Mouse (Mus musculus) ES-E14 (cell line): ENCODE measurements around the gene Ghdc.

ENCODE experiments used
- CHD2 ChIP-seq: IDR thresholded peaks from 2 replicates; pipeline ENCODE4 v1.6.1; 2014; ENCODE audit warnings: mild to moderate bottlenecking, low read depth, low read length, inconsistent platforms
- ZNF384 ChIP-seq: IDR thresholded peaks from 2 replicates; pipeline ENCODE4 v1.6.1; 2012; ENCODE audit warnings: low read depth, low read length, inconsistent platforms

GRCm38 (mm10) chr11:100752294-100752693 is 18.5 kb downstream of the Ghdc start:
- no peak for TF ChIP-seq CHD2
- TF ChIP-seq ZNF384: no peak
